Mouse (Mus musculus): ENCODE results near the gene Drg1. TPM values are rescaled to one million over a fixed set of nuclear protein-coding genes. Genes with fewer than 3 reads are reported as not detected.

Drg1 gene
- polyA plus RNA-seq, 1 experiment from 2014 or later = 223 TPM

DNA sequence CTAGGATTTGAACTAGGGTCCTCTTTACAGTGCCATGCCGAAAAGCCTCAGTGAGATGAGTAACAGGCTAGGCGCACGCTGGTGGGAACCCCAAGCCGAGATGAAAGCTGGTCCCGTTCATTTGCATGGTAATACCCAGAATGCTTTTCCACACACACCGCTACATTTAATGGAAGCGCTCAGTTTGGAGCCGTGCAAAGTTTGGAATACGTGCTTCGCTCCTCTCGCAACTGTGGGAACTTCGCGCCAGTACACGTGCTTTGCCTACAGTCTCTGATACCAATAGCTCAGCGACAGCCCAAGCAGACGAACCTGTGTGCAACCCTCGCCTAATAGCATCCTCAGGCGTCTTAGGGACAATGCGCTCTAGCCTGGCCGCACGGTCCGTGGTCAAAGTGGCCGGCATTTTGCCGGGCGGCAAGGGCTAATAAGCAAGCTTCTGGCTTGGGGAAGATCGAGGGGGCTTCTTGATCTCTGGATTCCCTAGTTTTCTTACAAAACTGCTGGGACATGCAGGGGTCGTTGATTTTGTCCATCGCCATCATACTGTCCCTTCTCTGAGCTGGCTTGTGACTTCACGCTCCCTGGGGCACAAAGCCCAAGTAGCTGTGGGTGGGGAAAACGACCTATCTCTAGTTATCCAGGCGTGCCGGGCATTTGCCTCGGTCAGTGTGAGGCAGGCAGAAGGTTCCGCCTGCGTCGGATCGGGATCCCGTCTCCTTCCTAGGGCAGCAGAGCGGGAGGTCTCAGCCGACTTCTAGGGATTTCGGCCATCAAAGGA, 22.5 kb upstream of the Drg1 start, which contains the start of gene Patz1:
Gene Patz1, plus strand, starts transcription at position 354 of the 781 bp plus-strand sequence.
- Histone ChIP-seq H3K36me3 (peaks cover 6% of the 10 kb centered on the region), H3K4me3 (replicated peaks) (peak within 1 kb of the TSS; percentile 85), H3K4me1 (peaks cover 36% of the 10 kb centered on the region), H3K27me3 (no peaks in the 10 kb centered on the region), H3K27ac (peak within 1 kb of the TSS; percentile 100), H3K9ac (peak within 1 kb of the TSS; percentile 99), H3K9me3 (replicated peaks) (no peaks in the 10 kb centered on the region), H3K4me2 (peak within 1 kb of the TSS; percentile 86)
- ATAC-seq (replicated peaks; ENCODE audit: low FRiP score) = peak; percentile 47
- under 1% methylated on average over 41 of the region's 41 CpGs for WGBS

DNA sequence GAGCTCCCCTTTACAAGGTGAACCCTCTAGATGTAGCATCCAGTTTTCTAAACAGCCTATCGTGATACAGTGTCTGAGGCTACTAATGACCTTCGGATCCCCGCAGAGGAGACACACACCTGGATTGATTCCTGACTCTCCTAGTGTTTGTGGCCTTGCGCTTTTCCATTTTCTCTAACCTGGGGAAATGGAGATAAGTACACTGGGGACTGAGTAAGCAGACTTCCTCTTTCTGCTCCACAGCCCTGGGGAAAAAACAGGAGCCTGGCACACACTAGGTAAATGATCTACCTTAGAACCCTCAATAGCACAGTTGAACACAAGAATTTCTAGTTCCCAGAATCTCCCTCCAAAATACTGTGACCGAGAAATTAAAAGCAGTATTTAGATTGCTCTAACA, 21.7 kb upstream of the Drg1 start:
- Histone ChIP-seq H3K36me3 (no peaks in the 10 kb centered on the region), H3K9me3 (replicated peaks) (no peaks in the 10 kb centered on the region), H3K4me2 (peak overlapping the region; percentile 86), H3K9ac (peak overlapping the region; percentile 99; the same call in 1 of the 2 replicates), H3K27me3 (no peaks in the 10 kb centered on the region), H3K27ac (peak overlapping the region; percentile 100), H3K4me3 (replicated peaks) (peak overlapping the region; percentile 85), H3K4me1 (peaks cover 28% of the 10 kb centered on the region)
- ATAC-seq (replicated peaks; ENCODE audit: low FRiP score) = no peak
- 51% methylated on average over 5 of the region's 5 CpGs for WGBS

DNA sequence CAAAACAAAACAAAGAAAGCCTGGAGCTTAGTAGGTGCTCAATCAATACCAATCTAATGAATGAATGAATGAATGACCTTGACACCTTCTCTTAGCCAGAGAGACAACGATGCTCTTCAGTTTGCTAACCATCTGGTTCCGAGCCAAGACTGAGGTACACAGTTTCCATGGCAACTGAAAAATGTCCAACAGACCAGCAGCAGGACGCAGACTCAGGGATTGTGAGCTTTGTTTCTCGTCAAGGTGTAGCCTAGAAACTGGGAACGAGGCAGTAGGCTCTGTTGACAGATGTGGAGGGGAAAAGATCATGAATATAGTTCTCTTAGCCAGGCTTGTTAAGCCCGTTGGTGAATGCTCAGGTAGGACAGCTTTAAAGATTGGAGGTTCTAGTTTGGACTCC, 20.9 kb upstream of the Drg1 start:
- Histone ChIP-seq H3K27me3 (no peaks in the 10 kb centered on the region), H3K9ac (no peak overlapping the region), H3K4me1 (peaks cover 22% of the 10 kb centered on the region), H3K36me3 (no peaks in the 10 kb centered on the region), H3K27ac (peak overlapping the region; percentile 100; the same call in 1 of the 2 replicates), H3K4me2 (no peak overlapping the region), H3K4me3 (replicated peaks) (no peak overlapping the region), H3K9me3 (replicated peaks) (no peaks in the 10 kb centered on the region)
- no peak for ATAC-seq (replicated peaks; ENCODE audit: low FRiP score)
- 62% methylated on average over 6 of the region's 6 CpGs for WGBS

DNA sequence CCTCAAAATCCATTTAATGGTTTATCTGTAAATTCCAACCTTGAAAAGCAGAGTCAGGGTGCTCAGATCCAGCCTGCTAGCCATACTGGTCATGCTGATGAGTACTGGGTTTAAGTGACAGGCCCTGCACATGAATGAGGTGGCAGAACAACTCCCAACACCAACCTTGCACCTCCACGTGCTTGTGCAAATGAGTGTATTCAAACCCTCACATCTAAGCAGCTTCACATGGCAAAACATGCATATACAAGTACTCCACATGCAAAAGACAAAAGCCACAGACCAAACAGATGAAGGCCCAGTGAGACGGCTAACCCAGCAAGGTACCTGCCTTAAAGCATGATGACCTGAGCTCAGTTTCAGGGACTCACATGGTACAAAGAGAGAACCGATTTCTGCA, 19.7 kb upstream of the Drg1 start:
- Histone ChIP-seq H3K4me3 (replicated peaks) (no peak overlapping the region), H3K9ac (no peak overlapping the region), H3K27ac (no peak overlapping the region), H3K27me3 (no peaks in the 10 kb centered on the region), H3K36me3 (no peaks in the 10 kb centered on the region), H3K4me2 (no peak overlapping the region), H3K4me1 (peaks cover 17% of the 10 kb centered on the region), H3K9me3 (replicated peaks) (no peaks in the 10 kb centered on the region; the same call in 1 of the 2 replicates)
- ATAC-seq (replicated peaks; ENCODE audit: low FRiP score) = no peak
- 91% methylated on average over 3 of the region's 3 CpGs for WGBS

DNA sequence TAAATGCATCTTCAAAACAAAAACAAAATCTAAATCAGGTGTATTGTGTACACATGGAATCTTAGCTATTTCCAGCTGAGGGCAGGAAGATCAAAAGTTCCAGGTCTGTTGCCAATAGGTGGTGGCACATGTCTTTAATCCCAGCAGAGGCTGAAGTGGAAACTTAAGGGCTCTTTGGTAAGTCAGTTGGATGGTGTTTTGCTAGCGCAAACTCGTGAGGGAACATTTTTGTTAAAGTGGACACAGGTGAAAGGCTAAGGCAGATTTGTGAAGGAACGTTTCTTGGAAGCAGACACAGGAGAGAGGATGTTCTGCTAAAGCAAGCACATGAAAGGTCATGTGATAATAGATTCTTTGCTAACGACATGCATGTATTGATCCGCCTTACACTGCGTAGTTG, 17.4 kb upstream of the Drg1 start:
- ATAC-seq (replicated peaks; ENCODE audit: low FRiP score) = no peak
- Histone ChIP-seq H3K36me3 (no peaks in the 10 kb centered on the region), H3K27me3 (no peaks in the 10 kb centered on the region), H3K4me1 (peaks cover 16% of the 10 kb centered on the region), H3K4me3 (replicated peaks) (no peak overlapping the region), H3K9me3 (replicated peaks) (peaks cover 4% of the 10 kb centered on the region; the same call in 1 of the 2 replicates), H3K9ac (no peak overlapping the region), H3K27ac (no peak overlapping the region), H3K4me2 (no peak overlapping the region)
- 94% methylated on average over 6 of the region's 6 CpGs for WGBS

DNA sequence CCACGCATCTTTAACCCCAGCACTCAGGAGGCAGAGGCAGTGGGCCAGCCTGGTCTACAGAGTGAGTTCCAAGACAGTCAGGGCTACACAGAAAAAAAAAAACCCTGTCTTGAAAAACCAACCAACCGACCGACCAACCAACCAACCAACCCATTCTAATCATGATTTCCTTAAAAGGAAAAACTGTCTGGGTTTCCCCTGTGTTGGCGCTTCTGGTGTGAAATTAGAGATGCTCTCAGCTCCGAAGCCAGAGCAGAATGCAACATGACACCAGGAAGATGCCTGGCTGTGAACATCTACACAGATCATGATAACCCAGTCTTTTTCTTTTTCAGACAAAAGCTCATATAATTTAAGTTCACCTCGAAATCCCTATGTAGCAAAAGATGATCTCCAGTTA, 16.7 kb upstream of the Drg1 start:
- no peak overlapping the region for H3K9ac ChIP-seq
- H3K4me3 ChIP-seq (replicated peaks) = no peak overlapping the region
- no peaks in the 10 kb centered on the region for H3K27me3 ChIP-seq
- H3K27ac ChIP-seq = no peak overlapping the region
- WGBS = 69% methylated on average over 6 of the region's 6 CpGs
- H3K4me1 ChIP-seq = peaks cover 9% of the 10 kb centered on the region
- peaks cover 4% of the 10 kb centered on the region; the same call in 1 of the 2 replicates for H3K9me3 ChIP-seq (replicated peaks)
- no peaks in the 10 kb centered on the region for H3K36me3 ChIP-seq
- ATAC-seq (replicated peaks; ENCODE audit: low FRiP score) = no peak
- no peak overlapping the region for H3K4me2 ChIP-seq

DNA sequence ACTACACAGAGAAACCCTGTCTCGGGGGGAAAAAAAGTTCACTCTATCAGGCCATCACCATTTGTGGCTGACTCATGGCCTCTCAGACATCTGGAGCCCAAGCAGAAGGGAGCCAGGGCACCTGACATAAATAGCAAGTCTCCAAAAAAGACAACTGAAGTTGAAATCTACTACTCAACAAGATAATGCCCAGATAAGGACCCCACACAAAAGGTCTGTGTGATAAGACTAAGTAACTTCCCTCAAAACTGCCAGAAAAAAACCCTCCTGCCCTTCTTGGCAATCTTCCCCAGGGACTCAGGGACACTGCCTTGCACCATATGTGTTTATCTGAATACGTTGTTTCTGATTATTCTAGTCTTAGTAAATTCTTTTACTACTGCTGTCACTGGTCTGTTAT, 13.5 kb upstream of the Drg1 start:
- WGBS = 77% methylated on average over 2 of the region's 2 CpGs
- Histone ChIP-seq H3K36me3 (no peaks in the 10 kb centered on the region), H3K4me1 (no peaks in the 10 kb centered on the region), H3K9me3 (replicated peaks) (peaks cover 4% of the 10 kb centered on the region; the same call in 1 of the 2 replicates), H3K27ac (no peak overlapping the region), H3K4me2 (no peak overlapping the region), H3K4me3 (replicated peaks) (no peak overlapping the region), H3K27me3 (no peaks in the 10 kb centered on the region), H3K9ac (no peak overlapping the region)
- no peak for ATAC-seq (replicated peaks; ENCODE audit: low FRiP score)

DNA sequence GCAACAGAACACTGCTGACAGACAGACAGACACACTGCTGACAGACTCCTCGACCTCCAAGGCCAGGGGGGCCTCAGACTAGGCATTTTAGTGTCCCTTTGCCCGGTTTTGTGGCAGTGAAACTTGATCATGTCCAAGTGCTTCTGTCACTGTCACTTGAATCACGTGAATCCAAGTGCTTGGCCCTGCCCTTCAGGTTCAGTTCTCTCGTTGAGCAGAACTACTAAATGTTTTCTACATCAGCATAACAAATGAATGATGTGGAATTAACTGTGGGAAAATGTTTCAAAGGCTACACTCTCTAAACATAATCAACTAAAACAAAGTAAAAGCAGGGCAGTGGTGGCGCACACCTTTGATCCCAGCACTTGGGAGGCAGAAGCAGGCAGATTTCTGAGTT, 12.1 kb upstream of the Drg1 start:
- Histone ChIP-seq H3K9me3 (replicated peaks) (peaks cover 4% of the 10 kb centered on the region; the same call in 1 of the 2 replicates), H3K9ac (no peak overlapping the region), H3K27ac (no peak overlapping the region), H3K4me2 (no peak overlapping the region), H3K36me3 (no peaks in the 10 kb centered on the region), H3K27me3 (no peaks in the 10 kb centered on the region), H3K4me3 (replicated peaks) (no peak overlapping the region), H3K4me1 (no peaks in the 10 kb centered on the region)
- ATAC-seq (replicated peaks; ENCODE audit: low FRiP score) = no peak
- 46% methylated on average over 5 of the region's 5 CpGs for WGBS

DNA sequence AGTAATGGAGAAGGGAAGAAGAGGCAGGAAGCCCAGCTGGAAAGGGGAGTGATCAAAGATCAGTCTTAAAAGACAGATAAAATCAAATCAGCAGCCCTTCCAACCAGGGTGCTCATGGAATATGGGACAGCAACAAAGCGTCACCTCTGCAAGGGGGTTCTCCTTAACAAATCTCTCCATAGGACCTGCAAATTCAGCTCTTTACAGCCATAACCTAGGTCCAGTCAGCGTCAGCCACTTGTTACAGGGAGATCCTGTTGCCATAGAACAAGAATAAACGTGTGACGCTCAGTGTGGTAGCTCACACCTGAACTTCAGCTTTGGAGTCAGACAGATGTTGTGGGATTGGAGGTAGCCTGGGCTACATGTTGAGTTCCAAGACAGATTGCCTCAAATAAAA, 3.0 kb upstream of the Drg1 start:
- no peak for ATAC-seq (replicated peaks; ENCODE audit: low FRiP score)
- Histone ChIP-seq H3K27me3 (no peaks in the 10 kb centered on the region), H3K4me3 (replicated peaks) (no peak overlapping the region), H3K9ac (no peak overlapping the region), H3K9me3 (replicated peaks) (no peaks in the 10 kb centered on the region), H3K27ac (peak overlapping the region; percentile 52), H3K4me2 (no peak overlapping the region), H3K4me1 (peaks cover 24% of the 10 kb centered on the region), H3K36me3 (0 out of 2 replicates have a peak, but pooled peaks cover 1% of the 10 kb centered on the region)
- WGBS = 22% methylated on average over 4 of the region's 4 CpGs

DNA sequence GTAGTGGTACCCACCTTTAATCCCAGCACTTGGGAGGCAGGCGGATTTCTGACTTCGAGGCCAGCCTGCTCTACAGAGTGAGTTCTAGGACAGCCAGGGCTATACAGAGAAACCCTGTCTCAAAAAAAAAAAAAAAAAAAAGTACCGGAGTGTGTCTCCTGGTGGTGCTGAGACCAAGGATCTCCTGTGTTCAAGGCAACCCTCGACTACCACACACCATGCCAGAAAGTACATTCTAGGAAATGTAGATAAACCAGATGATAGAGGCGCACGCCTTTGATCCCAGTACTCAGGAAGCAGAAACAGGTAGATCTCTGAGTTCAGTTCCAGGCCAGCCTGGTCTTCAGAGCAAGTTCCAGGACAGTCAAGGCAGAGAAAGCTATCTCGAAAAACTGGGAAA, 918 bp upstream of the Drg1 start:
- ATAC-seq (replicated peaks; ENCODE audit: low FRiP score) = no peak
- H3K4me2 ChIP-seq = peak overlapping the region; percentile 58
- H3K9ac ChIP-seq = peak overlapping the region; percentile 64
- no peaks in the 10 kb centered on the region for H3K9me3 ChIP-seq (replicated peaks)
- 59% methylated on average over 7 of the region's 7 CpGs for WGBS
- H3K4me3 ChIP-seq (replicated peaks) = peak overlapping the region; percentile 76
- H3K36me3 ChIP-seq = peaks cover 21% of the 10 kb centered on the region
- peaks cover 28% of the 10 kb centered on the region for H3K4me1 ChIP-seq
- H3K27me3 ChIP-seq = no peaks in the 10 kb centered on the region
- H3K27ac ChIP-seq = peak overlapping the region; percentile 94; the same call in 1 of the 2 replicates

DNA sequence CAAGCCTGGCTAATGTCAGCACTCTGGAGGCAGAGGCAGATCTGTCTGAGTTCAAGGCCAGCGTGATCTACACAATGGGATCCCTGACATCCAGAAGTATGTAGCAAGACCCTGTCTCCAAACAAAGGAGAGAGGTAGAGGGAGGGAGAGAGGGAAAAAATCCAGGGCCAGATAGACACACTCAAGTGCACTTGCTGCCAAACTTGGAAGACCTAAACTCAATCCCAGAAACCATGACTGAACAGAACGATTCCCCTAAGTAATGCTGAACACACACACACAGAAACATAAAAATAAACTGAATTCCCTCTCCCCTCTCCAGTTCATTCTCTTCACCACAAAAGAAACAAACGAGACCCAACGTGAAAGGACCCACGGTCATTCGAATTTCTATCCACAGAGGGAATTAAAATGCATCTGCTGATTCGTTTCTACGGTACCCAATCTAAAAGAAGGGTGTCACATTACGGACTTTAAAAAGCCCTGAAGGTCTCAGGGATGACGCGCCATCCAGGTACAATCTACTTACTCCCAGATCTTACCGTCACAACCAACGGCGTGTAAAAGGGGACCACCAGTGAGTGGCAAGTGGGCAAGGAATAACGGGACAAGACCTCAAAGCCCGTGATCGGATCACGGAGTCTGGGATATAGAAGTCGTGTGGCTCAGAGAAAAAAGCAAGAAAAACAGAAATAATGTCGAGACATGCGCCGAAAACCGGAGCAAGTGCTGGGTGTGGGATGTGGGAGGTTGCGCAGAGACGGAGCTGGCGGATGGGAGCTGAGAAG, 730 bp downstream of the Drg1 start:
- peak overlapping the region; percentile 58 for H3K4me2 ChIP-seq
- 1% methylated on average over 26 of the region's 26 CpGs for WGBS
- peak overlapping the region; percentile 94 for H3K27ac ChIP-seq
- peak; percentile 1; the same call in 1 of the 2 replicates for ATAC-seq (replicated peaks; ENCODE audit: low FRiP score)
- peaks cover 38% of the 10 kb centered on the region for H3K36me3 ChIP-seq
- H3K9me3 ChIP-seq (replicated peaks) = no peaks in the 10 kb centered on the region
- peak overlapping the region; percentile 97 for H3K9ac ChIP-seq
- peaks cover 28% of the 10 kb centered on the region for H3K4me1 ChIP-seq
- H3K4me3 ChIP-seq (replicated peaks) = peak overlapping the region; percentile 76
- no peaks in the 10 kb centered on the region for H3K27me3 ChIP-seq

DNA sequence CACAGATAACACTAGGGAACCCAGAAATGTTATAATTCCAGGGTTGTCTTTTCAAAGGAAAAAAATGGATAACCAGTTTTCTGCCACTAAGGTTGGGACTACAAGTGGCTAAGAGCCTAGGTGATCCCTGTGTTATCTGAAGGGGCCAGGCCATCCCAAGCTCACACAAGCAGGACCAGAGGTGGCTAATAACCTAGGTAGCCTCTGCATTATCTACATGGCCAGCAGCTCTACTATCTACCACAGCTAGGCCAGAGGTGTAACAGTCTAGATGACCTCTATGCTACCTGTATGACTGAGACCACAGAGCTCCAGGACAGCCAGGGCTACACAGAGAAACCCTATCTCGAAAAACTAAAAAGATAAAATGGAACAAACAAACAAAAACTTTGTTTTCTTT, 6.7 kb downstream of the Drg1 start:
- Histone ChIP-seq H3K4me2 (no peak overlapping the region), H3K36me3 (peaks cover 93% of the 10 kb centered on the region), H3K9ac (no peak overlapping the region), H3K27me3 (no peaks in the 10 kb centered on the region), H3K4me1 (peaks cover 7% of the 10 kb centered on the region), H3K4me3 (replicated peaks) (no peak overlapping the region), H3K9me3 (replicated peaks) (no peaks in the 10 kb centered on the region), H3K27ac (no peak overlapping the region)
- WGBS = 89% methylated on average over 1 of the region's 1 CpGs
- no peak for ATAC-seq (replicated peaks; ENCODE audit: low FRiP score)
